Mouse (Mus musculus) intestine, embryonic 16.5 days (tissue): ENCODE results near the gene Pitpna. TPM values are rescaled to one million over a fixed set of nuclear protein-coding genes. Genes with fewer than 3 reads are reported as not detected.
"Not testable (repeated sequence)": the region's sequence is repeated elsewhere in the genome, so short reads cannot be mapped to it uniquely, and the experiment has no call there.

Source experiments
- ATAC-seq: fragments of 200-750 bp; cut with Nextera tagmentation; 2 replicates; pipeline ENCODE4 v1.8.0; 2017; ENCODE audit warnings: moderate TSS enrichment, moderate library complexity
- H3K27ac ChIP-seq: fragments of 300-500 bp; sonication (generic); 2 replicates; pipeline ENCODE4 v1.5.1; 2014; ENCODE audit warnings: mild to moderate bottlenecking, low read length
- H3K27me3 ChIP-seq: fragments of 300-500 bp; sonication (generic); replicated peaks from 2 replicates; pipeline ENCODE4 v1.6.1; 2014; ENCODE audit warnings: low read length, control low read depth, mixed read lengths; ENCODE audit not compliant: control insufficient read depth, insufficient read depth
- H3K36me3 ChIP-seq: fragments of 300-500 bp; sonication (generic); 2 replicates; pipeline ENCODE4 v1.6.1; 2014; ENCODE audit warnings: low read length, control low read depth; ENCODE audit not compliant: control insufficient read depth, insufficient read depth
- H3K4me1 ChIP-seq: fragments of 300-500 bp; sonication (generic); 2 replicates; pipeline ENCODE4 v1.6.1; 2014; ENCODE audit warnings: low read length, control low read depth, mixed read lengths; ENCODE audit not compliant: control insufficient read depth, insufficient read depth
- H3K4me2 ChIP-seq: fragments of 300-500 bp; sonication (generic); 2 replicates; pipeline ENCODE4 v1.6.1; 2014; ENCODE audit warnings: low read depth, low read length, control low read depth
- H3K4me3 ChIP-seq: fragments of 300-500 bp; sonication (generic); 2 replicates; pipeline ENCODE4 v1.5.1; 2014; ENCODE audit warnings: mild to moderate bottlenecking, low read length
- H3K9ac ChIP-seq: fragments of 300-500 bp; sonication (generic); 2 replicates; pipeline ENCODE4 v1.6.1; 2014; ENCODE audit warnings: low read depth, low read length
- H3K9me3 ChIP-seq: fragments of 300-500 bp; sonication (generic); 2 replicates; pipeline ENCODE4 v1.6.1; 2016; ENCODE audit warnings: low read length, control low read depth; ENCODE audit not compliant: control insufficient read depth
- WGBS: fragments of 180-500 bp; shearing (Covaris S2); extraction: QIAGEN DNeasy Blood & Tissue Kit; methylation state at CpG from one replicate; pipeline ENCODE4 v1.1.7; 2014; 5-methylcytosine and 5-hydroxymethylcytosine counted together
- polyA plus RNA-seq: library from polyadenylated mRNA; unstranded; fragments of >200 nt; fragmentation: Nextera tagmentation; extraction: Ambion mirVana; gene quantifications from 2 replicates; pipeline ENCODE4 v1.2.1, GENCODE M21; 2015

The Pitpna gene
- polyA plus RNA-seq, 1 experiment from 2014 or later, result 84.2 TPM

DNA sequence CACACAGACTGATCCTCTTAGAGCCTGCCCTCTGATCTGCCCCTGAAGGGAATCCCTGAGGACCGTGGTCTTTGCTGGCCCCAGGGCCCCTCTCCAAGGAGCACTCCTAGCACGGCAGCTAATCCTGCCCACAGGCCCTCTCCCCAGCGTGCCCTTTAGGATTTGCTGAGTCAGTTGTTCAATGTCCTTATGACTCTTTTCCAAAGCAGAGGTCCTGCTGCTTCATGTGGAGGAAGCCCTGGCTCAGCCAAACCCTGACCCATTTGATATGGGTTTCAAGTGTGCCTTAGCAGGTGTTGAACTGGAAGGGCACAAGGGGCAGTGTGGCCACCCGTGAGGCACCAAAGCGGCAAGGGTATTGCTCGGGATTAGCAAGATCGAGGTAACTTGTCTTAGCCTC is 7.9 kb downstream of the Pitpna start:
- ATAC-seq, result no peak

GRCm38 (mm10) chr11:75596726-75597255 is 8.9 kb downstream of the Pitpna start:
- H3K9me3 ChIP-seq, result no peaks in the 10 kb centered on the region
- no peak for ATAC-seq
- no peak overlapping the region for H3K4me3 ChIP-seq
- 84% methylated on average over 3 of the region's 3 CpGs for WGBS
- H3K9ac ChIP-seq, result no peak overlapping the region
- no peaks in the 10 kb centered on the region for H3K27me3 ChIP-seq
- no peak overlapping the region for H3K27ac ChIP-seq
- H3K4me2 ChIP-seq, result no peak overlapping the region
- peaks cover 11% of the 10 kb centered on the region; the same call in 1 of the 2 replicates for H3K4me1 ChIP-seq
- H3K36me3 ChIP-seq, result peaks cover 16% of the 10 kb centered on the region

More for the DNA sequence above, 7.9 kb downstream of the Pitpna start:
- H3K36me3 ChIP-seq, result peaks cover 7% of the 10 kb centered on the region
- WGBS, result 80% methylated on average over 7 of the region's 7 CpGs
- no peaks in the 10 kb centered on the region for H3K9me3 ChIP-seq
- H3K27ac ChIP-seq, result no peak overlapping the region
- no peak overlapping the region for H3K4me3 ChIP-seq
- H3K9ac ChIP-seq, result 0 out of 2 replicates have a peak overlapping the region, but pooled peaks have one; percentile 38
- peaks cover 11% of the 10 kb centered on the region; the same call in 1 of the 2 replicates for H3K4me1 ChIP-seq
- H3K27me3 ChIP-seq, result no peaks in the 10 kb centered on the region
- H3K4me2 ChIP-seq, result no peak overlapping the region

GRCm38 (mm10) chr11:75598004-75598403 is 10.1 kb downstream of the Pitpna start:
- Histone ChIP-seq H3K9me3 (no peaks in the 10 kb centered on the region), H3K9ac (no peak overlapping the region), H3K27ac (no peak overlapping the region), H3K4me3 (no peak overlapping the region), H3K4me2 (no peak overlapping the region), H3K36me3 (peaks cover 16% of the 10 kb centered on the region), H3K27me3 (no peaks in the 10 kb centered on the region), H3K4me1 (0 out of 2 replicates have a peak, but pooled peaks cover 3% of the 10 kb centered on the region)
- ATAC-seq, result no peak
- WGBS, result 92% methylated on average over 6 of the region's 6 CpGs

- H3K27ac ChIP-seq, H3K4me2 ChIP-seq, H3K27me3 ChIP-seq, H3K9me3 ChIP-seq, H3K4me1 ChIP-seq, H3K9ac ChIP-seq, H3K4me3 ChIP-seq, ATAC-seq: not testable (repeated sequence)
- peaks cover 18% of the 10 kb centered on the region for H3K36me3 ChIP-seq
- 93% methylated on average over 16 of the region's 17 CpGs for WGBS
Measured at GRCm38 (mm10) chr11:75599802-75600201, 11.9 kb downstream of the Pitpna start.

DNA sequence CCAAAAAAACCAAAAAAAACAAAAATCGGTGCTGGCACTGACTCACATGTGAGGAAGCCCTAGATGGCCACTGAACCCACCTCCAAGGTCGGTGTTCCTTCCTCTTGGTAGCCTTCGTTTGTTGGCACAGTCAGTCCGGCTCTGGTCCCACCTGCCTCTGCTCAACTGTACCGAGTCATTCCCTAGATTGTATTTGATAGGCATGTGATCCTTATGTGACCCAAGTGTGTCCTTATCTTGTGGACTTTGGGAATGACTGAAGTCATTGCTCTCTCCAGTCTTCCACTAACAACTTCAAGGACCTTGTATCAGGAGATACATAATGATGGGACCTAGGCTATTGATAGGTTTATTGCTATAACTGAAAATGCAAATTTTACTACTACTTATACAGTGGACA is 16.9 kb downstream of the Pitpna start:
- peak; percentile 81 for ATAC-seq
- no peak overlapping the region for H3K4me2 ChIP-seq
- H3K27ac ChIP-seq, result peak overlapping the region; percentile 74
- no peaks in the 10 kb centered on the region for H3K9me3 ChIP-seq
- no peak overlapping the region for H3K9ac ChIP-seq
- peaks cover 20% of the 10 kb centered on the region for H3K36me3 ChIP-seq
- H3K4me3 ChIP-seq, result no peak overlapping the region
- H3K27me3 ChIP-seq, result no peaks in the 10 kb centered on the region
- peaks cover 6% of the 10 kb centered on the region for H3K4me1 ChIP-seq
- WGBS, result 59% methylated on average over 5 of the region's 5 CpGs

GRCm38 (mm10) chr11:75605318-75605717 is 17.4 kb downstream of the Pitpna start:
- Histone ChIP-seq H3K27me3 (no peaks in the 10 kb centered on the region), H3K4me2 (no peak overlapping the region), H3K4me3 (no peak overlapping the region), H3K4me1 (peaks cover 6% of the 10 kb centered on the region), H3K36me3 (peaks cover 22% of the 10 kb centered on the region), H3K27ac (peak overlapping the region; percentile 74), H3K9ac (no peak overlapping the region), H3K9me3 (no peaks in the 10 kb centered on the region)
- WGBS, result 39% methylated on average over 1 of the region's 1 CpGs
- peak; percentile 87 for ATAC-seq

- Histone ChIP-seq H3K36me3 (0 out of 2 replicates have a peak, but pooled peaks cover 10% of the 10 kb centered on the region), H3K9ac (no peak overlapping the region), H3K9me3 (no peaks in the 10 kb centered on the region), H3K27ac (no peak overlapping the region), H3K27me3 (no peaks in the 10 kb centered on the region), H3K4me1 (peaks cover 6% of the 10 kb centered on the region), H3K4me2 (no peak overlapping the region), H3K4me3 (no peak overlapping the region)
- 87% methylated on average over 5 of the region's 5 CpGs for WGBS
- ATAC-seq, result no peak
Measured at GRCm38 (mm10) chr11:75608776-75609175, 20.9 kb downstream of the Pitpna start.

GRCm38 (mm10) chr11:75610021-75610420 is 22.1 kb downstream of the Pitpna start:
- H3K9me3 ChIP-seq, result no peaks in the 10 kb centered on the region
- 0 out of 2 replicates have a peak, but pooled peaks cover 12% of the 10 kb centered on the region for H3K36me3 ChIP-seq
- H3K4me2 ChIP-seq, result no peak overlapping the region
- H3K9ac ChIP-seq, result no peak overlapping the region
- H3K27ac ChIP-seq, result no peak overlapping the region
- H3K4me3 ChIP-seq, result no peak overlapping the region
- WGBS, result 74% methylated on average over 2 of the region's 2 CpGs
- ATAC-seq, result no peak
- H3K27me3 ChIP-seq, result no peaks in the 10 kb centered on the region
- peaks cover 6% of the 10 kb centered on the region for H3K4me1 ChIP-seq

DNA sequence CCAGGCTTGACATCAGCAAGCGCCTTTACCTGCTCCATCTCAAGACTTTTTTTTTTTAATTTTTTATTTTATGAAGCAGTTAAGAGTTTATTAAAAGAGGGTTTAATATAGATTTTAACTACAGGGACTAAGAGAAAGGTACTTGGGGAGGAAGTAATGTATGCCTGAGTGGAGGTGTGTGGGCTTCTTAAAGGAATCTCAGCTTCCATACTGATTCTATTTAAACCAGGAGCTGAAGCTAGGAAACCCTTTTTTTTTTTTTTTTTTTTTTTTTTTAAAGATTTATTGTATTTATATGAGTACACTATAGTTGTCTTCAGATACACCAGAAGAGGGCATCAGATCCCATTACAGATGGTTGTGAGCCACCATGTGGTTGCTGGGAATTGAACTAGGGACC is 26.9 kb downstream of the Pitpna start:
- Histone ChIP-seq H3K36me3 (peaks cover 21% of the 10 kb centered on the region), H3K4me3 (no peak overlapping the region)

DNA sequence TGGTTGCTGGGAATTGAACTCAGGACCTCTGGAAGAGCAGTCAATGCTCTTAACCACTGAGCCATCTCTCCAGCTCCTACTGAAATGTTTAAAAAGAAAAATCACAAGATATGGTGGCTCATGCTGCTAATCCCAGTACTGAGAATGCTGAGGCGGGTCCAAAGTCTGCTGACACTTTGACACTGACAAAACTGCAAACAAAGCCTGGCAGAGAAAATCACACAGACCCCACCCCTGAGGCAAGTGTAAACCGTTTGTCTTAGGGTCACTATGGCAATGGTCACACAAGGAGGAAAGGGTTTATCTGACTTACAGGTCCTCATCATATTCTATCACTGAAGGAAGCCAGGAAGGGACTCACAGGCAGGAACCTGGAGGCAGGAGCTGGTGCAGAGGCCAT is 27.7 kb downstream of the Pitpna start:
- no peak overlapping the region for H3K4me3 ChIP-seq
- no peaks in the 10 kb centered on the region for H3K4me1 ChIP-seq
- no peak overlapping the region for H3K27ac ChIP-seq
- no peak for ATAC-seq
- no peak overlapping the region for H3K9ac ChIP-seq
- H3K4me2 ChIP-seq, result no peak overlapping the region
- peaks cover 18% of the 10 kb centered on the region for H3K36me3 ChIP-seq
- no peaks in the 10 kb centered on the region for H3K27me3 ChIP-seq
- WGBS, result 74% methylated on average over 2 of the region's 2 CpGs
- no peaks in the 10 kb centered on the region for H3K9me3 ChIP-seq

More for the DNA sequence above, 26.9 kb downstream of the Pitpna start:
- Histone ChIP-seq H3K9ac (no peak overlapping the region), H3K27me3 (no peaks in the 10 kb centered on the region), H3K4me1 (no peaks in the 10 kb centered on the region), H3K9me3 (no peaks in the 10 kb centered on the region), H3K4me2 (no peak overlapping the region), H3K27ac (no peak overlapping the region)
- 97% methylated on average over 1 of the region's 1 CpGs for WGBS
- ATAC-seq, result no peak
